Mouse (Mus musculus): Measurements from ENCODE around the gene Mfsd4b5.

- TF ChIP-seq EP300 (optimal IDR thresholded peaks at IDR 0.05): no peak
- no peak for TF ChIP-seq CTCF (IDR thresholded peaks at IDR 0.05; ENCODE audit: low read depth)
Observed at GRCm38 (mm10) chr10:40020401-40020800, 34.0 kb upstream of the Mfsd4b5 start.
